Mouse (Mus musculus) forebrain, embryonic 13.5 days (tissue): ENCODE results near the gene Kcnip3. TPM values are rescaled to one million over a fixed set of nuclear protein-coding genes. Genes with fewer than 3 reads are reported as not detected.
A peak's percentile ranks its signal among the peaks of the same experiment; 100 is the strongest.

Experiments used
- ATAC-seq: fragments of 200-750 bp; cut with Nextera tagmentation; 2 replicates; pipeline ENCODE4 v1.8.0; 2017
- H3K27ac ChIP-seq: fragments of 300-500 bp; sonication (generic); 2 replicates; pipeline ENCODE4 v1.5.1; 2015; ENCODE audit warnings: inconsistent platforms, mild to moderate bottlenecking, moderate library complexity
- H3K27me3 ChIP-seq: fragments of 300-500 bp; sonication (generic); 2 replicates; pipeline ENCODE4 v1.6.1; 2015; ENCODE audit warnings: mild to moderate bottlenecking, inconsistent platforms
- H3K36me3 ChIP-seq: fragments of 300-500 bp; sonication (generic); 2 replicates; pipeline ENCODE4 v1.6.1; 2015; ENCODE audit warnings: mild to moderate bottlenecking, inconsistent platforms; ENCODE audit not compliant: poor library complexity, severe bottlenecking
- H3K4me1 ChIP-seq: fragments of 300-500 bp; sonication (generic); 2 replicates; pipeline ENCODE4 v1.6.1; 2015; ENCODE audit warnings: inconsistent platforms
- H3K4me2 ChIP-seq: fragments of 300-500 bp; sonication (generic); 2 replicates; pipeline ENCODE4 v1.6.1; 2015; ENCODE audit warnings: inconsistent platforms, mild to moderate bottlenecking, moderate library complexity
- H3K4me3 ChIP-seq: fragments of 300-500 bp; sonication (generic); 2 replicates; pipeline ENCODE4 v1.5.1; 2015; ENCODE audit warnings: mild to moderate bottlenecking, inconsistent platforms
- H3K9ac ChIP-seq: fragments of 300-500 bp; sonication (generic); 2 replicates; pipeline ENCODE4 v1.6.1; 2015; ENCODE audit warnings: mild to moderate bottlenecking, inconsistent platforms
- H3K9me3 ChIP-seq: fragments of 300-500 bp; sonication (generic); replicated peaks from 2 replicates; pipeline ENCODE4 v1.6.1; 2016; ENCODE audit warnings: inconsistent platforms
- WGBS: fragments of 180-500 bp; shearing (Covaris S2); methylation state at CpG from one replicate; pipeline ENCODE4 v1.1.7; 2015; 5-methylcytosine and 5-hydroxymethylcytosine counted together
- polyA plus RNA-seq: library from polyadenylated mRNA; unstranded; fragments of >200 nt; fragmentation: Nextera tagmentation; extraction: Ambion mirVana; gene quantifications from 2 replicates; pipeline ENCODE4 v1.2.1, GENCODE M21; 2015

Kcnip3 gene
- polyA plus RNA-seq, 1 experiment from 2014 or later, result 5.2 TPM

DNA sequence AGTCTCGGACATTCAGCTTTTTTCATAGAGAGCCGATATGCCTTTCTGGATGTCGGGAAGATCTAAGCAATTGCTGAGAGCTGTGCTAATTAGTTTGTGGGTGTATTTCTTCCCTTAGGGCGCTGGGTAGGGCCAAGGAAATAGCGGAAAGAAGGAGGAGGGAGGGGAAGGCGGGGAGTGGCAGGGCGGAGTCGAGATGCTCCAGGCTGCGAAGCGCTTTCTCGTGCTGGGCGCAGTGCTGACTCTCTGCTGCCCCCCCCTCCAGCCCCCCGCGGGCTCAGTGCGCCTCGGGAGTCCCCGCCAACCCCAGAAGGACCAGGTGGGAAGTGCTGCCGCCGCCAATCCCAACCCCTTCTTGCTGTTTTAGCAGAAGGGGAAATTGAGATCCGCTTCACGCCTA, 38.9 kb downstream of the Kcnip3 start:
- peak; percentile 25; the same call in 1 of the 2 replicates for ATAC-seq
- peak overlapping the region; percentile 69 for H3K4me2 ChIP-seq

DNA sequence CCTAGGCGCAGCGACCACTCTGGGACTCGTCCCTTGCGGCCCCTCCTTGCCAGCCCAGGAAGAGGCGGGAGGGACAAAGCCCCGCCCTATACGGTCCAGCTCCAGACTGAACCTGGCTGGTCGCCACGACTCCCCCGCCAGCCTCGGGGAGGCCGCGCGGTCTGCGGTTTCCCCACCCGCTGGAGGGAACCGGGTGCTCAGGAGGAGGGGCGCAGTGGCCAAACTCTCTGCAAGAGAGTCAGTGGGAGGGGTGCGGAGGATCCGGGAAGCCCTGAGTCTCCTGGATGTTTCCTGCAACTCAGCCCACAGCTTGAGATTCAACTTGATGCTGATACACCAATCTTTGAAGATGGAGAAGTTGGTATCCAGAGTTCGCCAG, 39.4 kb downstream of the Kcnip3 start:
- peaks cover 36% of the 10 kb centered on the region for H3K4me1 ChIP-seq
- no peaks in the 10 kb centered on the region for H3K9me3 ChIP-seq
- peak overlapping the region; percentile 38 for H3K4me3 ChIP-seq
- WGBS, result under 1% methylated on average over 21 of the region's 21 CpGs
- no peaks in the 10 kb centered on the region for H3K36me3 ChIP-seq
- peak overlapping the region; percentile 40; the same call in 1 of the 2 replicates for H3K9ac ChIP-seq
- H3K27ac ChIP-seq, result no peak overlapping the region
- H3K27me3 ChIP-seq, result peaks cover 71% of the 10 kb centered on the region
- H3K4me2 ChIP-seq, result peak overlapping the region; percentile 69
- ATAC-seq, result peak; percentile 64; the same call in 1 of the 2 replicates

More for the DNA sequence above, 38.9 kb downstream of the Kcnip3 start:
- no peaks in the 10 kb centered on the region for H3K36me3 ChIP-seq
- H3K27ac ChIP-seq, result no peak overlapping the region
- 1% methylated on average over 19 of the region's 21 CpGs for WGBS
- peak overlapping the region; percentile 38 for H3K4me3 ChIP-seq
- H3K9me3 ChIP-seq, result no peaks in the 10 kb centered on the region
- peaks cover 71% of the 10 kb centered on the region for H3K27me3 ChIP-seq
- no peak overlapping the region for H3K9ac ChIP-seq
- peaks cover 36% of the 10 kb centered on the region for H3K4me1 ChIP-seq

DNA sequence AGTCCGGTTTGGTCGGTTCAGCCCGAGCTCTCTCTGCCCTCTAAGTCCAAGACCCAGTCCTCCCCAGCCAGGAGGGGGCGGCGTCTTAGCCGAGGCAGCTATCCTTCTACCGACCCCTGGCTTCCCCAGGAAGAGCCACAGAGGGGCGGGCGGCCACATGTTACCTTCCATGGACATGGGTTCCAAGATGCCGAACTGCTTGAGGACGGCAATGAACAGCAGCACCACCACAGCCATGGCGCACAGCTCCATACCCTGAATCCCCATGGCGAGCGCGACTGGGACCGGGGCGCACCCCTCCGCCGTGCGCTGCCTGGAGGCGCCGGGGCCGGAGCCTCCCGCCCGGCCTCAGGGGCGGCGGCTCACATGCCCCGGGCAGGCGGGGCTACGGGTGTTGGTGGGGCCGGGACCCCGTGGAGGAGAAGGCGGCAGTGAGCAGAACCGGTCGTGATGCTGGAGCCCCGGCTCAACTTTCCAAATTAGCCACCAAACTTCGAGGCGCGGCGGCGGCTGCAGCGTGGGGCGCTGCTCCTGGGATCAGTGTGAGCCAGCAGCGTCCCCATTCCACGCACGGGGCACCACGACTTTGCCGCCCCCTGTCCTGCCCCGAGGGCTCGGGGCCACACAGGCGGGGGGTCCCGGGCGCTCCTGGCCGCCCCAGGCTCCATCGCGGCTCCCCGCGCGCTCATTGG, 39.9 kb downstream of the Kcnip3 start:
- Histone ChIP-seq H3K9ac (peak overlapping the region; percentile 40; the same call in 1 of the 2 replicates), H3K27me3 (peaks cover 71% of the 10 kb centered on the region)
- ATAC-seq, result no peak

DNA sequence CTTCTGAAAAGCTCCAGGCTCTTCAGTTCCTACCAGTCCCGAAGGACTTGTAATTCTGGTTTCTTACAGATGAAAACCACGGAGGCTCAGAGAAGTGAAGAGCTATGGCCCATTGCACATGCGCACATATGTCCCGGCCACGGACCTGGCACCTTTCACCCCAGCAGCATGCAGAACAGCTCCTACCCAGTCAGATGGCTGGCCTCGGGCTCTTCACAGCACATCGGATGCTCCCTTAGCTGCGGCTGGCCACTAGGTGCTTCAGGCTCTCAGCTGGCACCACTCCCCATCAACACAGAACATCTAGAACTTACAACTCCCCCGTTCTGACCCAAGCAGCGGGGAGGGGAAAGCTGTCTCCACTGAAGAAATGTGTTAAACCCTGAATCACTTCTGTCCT, 42.1 kb downstream of the Kcnip3 start:
- Histone ChIP-seq H3K4me2 (no peak overlapping the region), H3K4me1 (peaks cover 32% of the 10 kb centered on the region), H3K9ac (no peak overlapping the region), H3K27ac (no peak overlapping the region), H3K27me3 (peaks cover 59% of the 10 kb centered on the region), H3K9me3 (no peaks in the 10 kb centered on the region), H3K36me3 (no peaks in the 10 kb centered on the region), H3K4me3 (no peak overlapping the region)
- no peak for ATAC-seq
- 65% methylated on average over 10 of the region's 10 CpGs for WGBS

More for the DNA sequence above, 39.9 kb downstream of the Kcnip3 start:
- H3K4me2 ChIP-seq, result peak overlapping the region; percentile 69
- WGBS, result under 1% methylated on average over 56 of the region's 59 CpGs
- H3K4me3 ChIP-seq, result peak overlapping the region; percentile 38
- no peak overlapping the region for H3K27ac ChIP-seq
- H3K9me3 ChIP-seq, result no peaks in the 10 kb centered on the region
- H3K4me1 ChIP-seq, result peaks cover 36% of the 10 kb centered on the region
- H3K36me3 ChIP-seq, result no peaks in the 10 kb centered on the region

DNA sequence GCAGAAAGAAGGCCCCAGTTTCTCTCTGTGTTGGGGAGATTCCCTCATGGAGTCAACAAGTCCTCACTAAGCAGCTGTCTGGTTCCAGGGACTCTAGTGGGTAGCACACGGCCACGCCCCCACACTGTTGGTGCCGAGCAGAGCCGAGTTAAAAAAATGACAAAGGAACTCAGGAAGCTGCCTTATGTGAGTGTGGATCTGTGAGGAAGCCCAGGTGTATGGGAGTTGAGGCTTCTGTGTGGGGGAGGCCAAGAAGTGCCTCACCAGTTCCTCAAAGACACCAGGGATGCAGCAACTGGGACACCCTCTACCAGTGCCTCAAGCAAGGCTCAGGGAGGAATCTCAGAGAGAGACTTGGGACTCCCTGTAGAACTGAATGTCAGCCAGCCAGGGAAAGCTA, 42.7 kb downstream of the Kcnip3 start:
- Histone ChIP-seq H3K27me3 (peaks cover 53% of the 10 kb centered on the region), H3K4me3 (no peak overlapping the region), H3K9ac (no peak overlapping the region), H3K4me2 (no peak overlapping the region), H3K36me3 (no peaks in the 10 kb centered on the region), H3K9me3 (no peaks in the 10 kb centered on the region), H3K4me1 (peaks cover 27% of the 10 kb centered on the region), H3K27ac (no peak overlapping the region)
- ATAC-seq, result no peak
- 79% methylated on average over 4 of the region's 4 CpGs for WGBS

DNA sequence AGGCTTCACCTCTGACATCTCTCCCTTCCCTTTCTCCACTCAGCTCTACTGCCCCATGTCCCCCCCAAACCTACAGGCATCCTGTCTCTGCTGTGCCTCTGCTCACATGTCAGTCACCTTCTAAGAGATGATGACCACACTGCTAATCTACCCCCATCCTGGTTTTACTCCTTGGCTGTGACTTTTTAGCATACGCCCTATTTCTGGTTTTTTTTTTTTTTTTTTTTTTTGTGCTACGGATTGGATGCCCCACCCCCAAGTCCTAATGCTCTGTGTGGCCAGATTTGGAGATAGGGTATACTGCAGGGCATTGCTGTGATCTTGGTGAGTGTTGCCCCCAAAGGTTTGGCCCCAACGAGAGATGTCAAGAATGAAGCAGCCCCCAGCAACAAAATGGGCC, 49.6 kb downstream of the Kcnip3 start:
- no peaks in the 10 kb centered on the region for H3K9me3 ChIP-seq
- H3K27me3 ChIP-seq, result no peaks in the 10 kb centered on the region
- H3K4me3 ChIP-seq, result no peak overlapping the region
- WGBS, result 65% methylated on average over 3 of the region's 3 CpGs
- H3K9ac ChIP-seq, result no peak overlapping the region
- no peaks in the 10 kb centered on the region for H3K36me3 ChIP-seq
- H3K4me1 ChIP-seq, result no peaks in the 10 kb centered on the region
- no peak overlapping the region for H3K27ac ChIP-seq
- ATAC-seq, result no peak
- no peak overlapping the region for H3K4me2 ChIP-seq

DNA sequence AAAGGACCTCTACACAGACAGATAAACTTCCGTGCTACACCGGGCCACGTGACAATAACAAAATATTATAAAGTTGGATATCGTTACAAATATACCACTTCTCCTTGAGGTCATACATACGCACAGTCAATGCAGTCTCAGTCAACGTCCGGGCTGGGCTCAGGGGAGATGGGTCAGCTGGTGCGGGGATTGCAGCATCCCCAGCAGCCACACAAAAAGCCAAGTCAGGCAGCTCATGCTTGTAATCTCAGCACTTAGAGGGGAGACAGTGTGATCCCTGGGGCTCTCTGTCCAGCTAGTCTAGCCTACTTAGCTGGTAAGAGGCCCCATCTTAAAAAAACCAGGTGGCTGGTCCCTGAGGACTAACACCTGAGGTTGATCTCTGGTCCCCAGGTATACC, 50.6 kb downstream of the Kcnip3 start:
- no peak for ATAC-seq
- WGBS, result 90% methylated on average over 8 of the region's 8 CpGs
- Histone ChIP-seq H3K9me3 (no peaks in the 10 kb centered on the region), H3K27ac (no peak overlapping the region), H3K9ac (no peak overlapping the region), H3K36me3 (no peaks in the 10 kb centered on the region), H3K4me2 (no peak overlapping the region), H3K4me3 (no peak overlapping the region), H3K27me3 (no peaks in the 10 kb centered on the region), H3K4me1 (no peaks in the 10 kb centered on the region)

DNA sequence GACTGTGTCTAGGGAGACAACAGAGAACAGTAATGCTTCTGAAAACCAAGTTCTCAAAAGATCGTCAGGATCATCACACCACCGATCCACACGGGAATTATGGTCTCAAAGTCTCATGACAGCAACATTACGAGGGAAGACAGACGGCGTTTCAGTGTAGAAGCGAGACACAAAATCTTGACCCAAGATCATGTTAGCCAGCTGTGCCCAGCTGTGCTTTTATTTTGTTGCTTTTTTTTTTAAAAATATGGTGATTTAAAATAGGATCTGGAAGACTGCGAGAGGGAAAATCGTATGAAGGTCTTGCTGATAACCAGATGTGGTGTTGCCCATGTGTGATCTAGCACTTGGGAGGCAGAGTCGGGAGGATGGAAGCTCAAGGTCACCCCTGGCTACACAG, 51.2 kb downstream of the Kcnip3 start:
- Histone ChIP-seq H3K4me2 (no peak overlapping the region), H3K4me1 (no peaks in the 10 kb centered on the region), H3K27me3 (no peaks in the 10 kb centered on the region), H3K4me3 (no peak overlapping the region), H3K36me3 (no peaks in the 10 kb centered on the region), H3K9me3 (no peaks in the 10 kb centered on the region), H3K27ac (no peak overlapping the region), H3K9ac (no peak overlapping the region)
- no peak for ATAC-seq
- WGBS, result 91% methylated on average over 10 of the region's 10 CpGs

DNA sequence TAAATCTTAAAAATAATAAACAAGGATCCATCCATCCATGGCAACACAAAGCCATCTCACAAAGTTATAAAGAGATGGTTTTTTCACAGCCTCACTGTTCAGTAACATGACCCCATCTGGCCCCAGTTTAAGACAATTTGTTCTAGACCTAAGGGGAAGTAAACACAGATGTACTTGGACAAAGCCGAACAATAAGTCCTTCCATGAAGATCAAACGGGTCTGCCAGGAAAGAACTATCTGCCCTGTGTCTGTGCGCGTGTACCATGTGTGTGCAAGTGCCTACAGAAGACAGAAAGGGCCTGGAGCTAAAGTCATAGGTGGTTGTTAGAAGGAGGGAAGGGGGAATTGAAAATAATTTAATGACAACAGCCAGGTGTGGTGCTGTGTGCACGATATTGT, 51.7 kb downstream of the Kcnip3 start:
- H3K27me3 ChIP-seq, result no peaks in the 10 kb centered on the region
- no peaks in the 10 kb centered on the region for H3K4me1 ChIP-seq
- no peak overlapping the region for H3K4me2 ChIP-seq
- no peak for ATAC-seq
- H3K27ac ChIP-seq, result no peak overlapping the region
- 88% methylated on average over 5 of the region's 5 CpGs for WGBS
- H3K36me3 ChIP-seq, result no peaks in the 10 kb centered on the region
- no peak overlapping the region for H3K9ac ChIP-seq
- H3K4me3 ChIP-seq, result no peak overlapping the region
- H3K9me3 ChIP-seq, result no peaks in the 10 kb centered on the region

DNA sequence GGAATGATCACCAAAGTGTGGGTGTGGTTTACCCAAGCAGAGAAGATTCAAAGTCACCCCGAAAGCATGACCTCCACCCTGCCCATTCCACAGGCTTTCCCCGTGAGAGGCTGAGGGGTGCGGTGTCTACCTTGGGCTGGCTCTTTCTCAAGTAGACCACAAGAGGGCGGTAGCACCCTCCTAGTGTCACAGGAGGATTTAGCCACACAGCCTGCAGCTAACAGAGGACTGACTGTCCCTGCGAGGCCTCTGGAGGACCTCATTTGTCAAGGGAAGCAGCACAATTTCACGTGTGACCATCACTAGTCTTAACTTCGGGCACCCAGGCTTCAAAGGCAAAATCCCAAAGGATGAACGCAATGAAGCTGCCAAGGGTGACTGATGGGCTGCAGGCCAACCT, 59.6 kb downstream of the Kcnip3 start:
- peak; percentile 89 for ATAC-seq
- 14% methylated on average over 8 of the region's 8 CpGs for WGBS

DNA sequence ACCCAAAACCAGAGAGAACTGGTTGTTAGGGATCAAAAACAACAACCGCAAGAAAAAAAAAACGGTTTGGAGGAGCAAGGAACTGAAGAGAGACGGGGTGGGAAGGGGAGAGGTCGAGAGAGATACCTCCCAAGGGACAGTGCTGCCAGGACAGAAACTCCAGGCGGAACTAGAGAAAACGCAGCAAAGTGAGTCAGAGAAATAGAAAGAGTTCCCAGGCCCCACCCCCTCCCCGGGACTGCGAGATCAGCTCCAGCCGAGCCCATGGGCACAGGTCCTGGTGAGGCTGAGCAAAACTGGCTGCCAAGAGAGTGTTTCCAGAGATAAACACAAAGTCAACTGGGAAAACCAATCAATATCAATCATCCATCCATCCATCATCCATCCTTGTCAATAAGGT, 60.5 kb downstream of the Kcnip3 start:
- no peak overlapping the region for H3K27ac ChIP-seq
- no peak overlapping the region for H3K9ac ChIP-seq
- H3K9me3 ChIP-seq, result no peaks in the 10 kb centered on the region
- WGBS, result 67% methylated on average over 9 of the region's 9 CpGs
- no peak overlapping the region for H3K4me3 ChIP-seq
- no peaks in the 10 kb centered on the region for H3K27me3 ChIP-seq
- no peaks in the 10 kb centered on the region for H3K36me3 ChIP-seq
- no peak for ATAC-seq
- no peak overlapping the region for H3K4me2 ChIP-seq
- no peaks in the 10 kb centered on the region for H3K4me1 ChIP-seq

More for the DNA sequence above, 59.6 kb downstream of the Kcnip3 start:
- H3K27ac ChIP-seq, result no peak overlapping the region
- H3K4me2 ChIP-seq, result no peak overlapping the region
- no peaks in the 10 kb centered on the region for H3K36me3 ChIP-seq
- H3K4me1 ChIP-seq, result no peaks in the 10 kb centered on the region
- no peaks in the 10 kb centered on the region for H3K27me3 ChIP-seq
- H3K9ac ChIP-seq, result no peak overlapping the region
- H3K9me3 ChIP-seq, result no peaks in the 10 kb centered on the region
- no peak overlapping the region for H3K4me3 ChIP-seq

DNA sequence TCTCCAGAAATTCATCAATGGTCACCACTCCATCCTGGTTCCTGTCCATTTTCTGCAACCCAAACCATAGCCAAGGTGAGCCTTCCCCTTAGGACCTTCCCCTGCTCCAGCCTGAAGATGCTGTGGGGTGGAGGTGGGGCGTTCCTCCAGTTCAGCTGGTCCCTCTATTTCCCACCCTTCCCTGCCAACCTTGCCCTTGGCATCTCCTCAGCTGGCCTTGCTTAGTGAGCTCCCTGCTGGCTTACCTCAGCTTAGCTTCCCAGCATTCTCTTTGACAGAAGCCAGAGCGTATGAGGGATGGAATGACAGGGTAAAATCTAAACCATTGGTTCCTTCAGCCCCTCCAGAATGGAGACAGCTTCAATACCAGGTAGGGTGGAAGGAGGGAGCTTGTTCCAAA, 62.6 kb downstream of the Kcnip3 start:
- H3K27ac ChIP-seq, result no peak overlapping the region
- H3K4me2 ChIP-seq, result no peak overlapping the region
- no peak overlapping the region for H3K9ac ChIP-seq
- no peak for ATAC-seq
- no peaks in the 10 kb centered on the region for H3K27me3 ChIP-seq
- no peak overlapping the region for H3K4me3 ChIP-seq
- H3K4me1 ChIP-seq, result no peaks in the 10 kb centered on the region
- no peaks in the 10 kb centered on the region for H3K36me3 ChIP-seq
- WGBS, result 82% methylated on average over 2 of the region's 2 CpGs
- H3K9me3 ChIP-seq, result no peaks in the 10 kb centered on the region

DNA sequence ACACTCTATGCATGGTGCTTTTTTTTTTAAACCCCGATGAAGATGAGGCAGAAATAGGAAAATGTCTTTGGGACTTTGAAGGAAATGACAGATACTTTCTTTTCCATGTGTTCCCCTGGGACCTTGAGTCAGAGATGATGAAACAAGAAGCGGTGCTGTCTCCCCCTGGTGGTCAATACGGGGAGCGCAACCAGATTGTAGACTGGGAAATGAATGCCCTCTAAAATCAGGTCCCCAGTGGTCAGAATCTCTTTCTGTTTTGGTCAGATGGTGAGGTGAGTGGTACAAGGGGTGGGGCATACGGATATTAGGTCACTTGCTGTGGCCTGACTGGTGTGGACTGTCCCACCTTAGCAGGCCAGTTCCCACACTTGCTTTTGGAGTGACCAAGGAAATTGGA, 68.1 kb downstream of the Kcnip3 start:
- Histone ChIP-seq H3K4me1 (no peaks in the 10 kb centered on the region), H3K4me2 (no peak overlapping the region), H3K9me3 (no peaks in the 10 kb centered on the region), H3K27ac (no peak overlapping the region), H3K9ac (no peak overlapping the region), H3K27me3 (peaks cover 14% of the 10 kb centered on the region), H3K36me3 (no peaks in the 10 kb centered on the region), H3K4me3 (no peak overlapping the region)
- ATAC-seq, result no peak
- WGBS, result 5% methylated on average over 5 of the region's 5 CpGs
